In the genomic region with DNA sequence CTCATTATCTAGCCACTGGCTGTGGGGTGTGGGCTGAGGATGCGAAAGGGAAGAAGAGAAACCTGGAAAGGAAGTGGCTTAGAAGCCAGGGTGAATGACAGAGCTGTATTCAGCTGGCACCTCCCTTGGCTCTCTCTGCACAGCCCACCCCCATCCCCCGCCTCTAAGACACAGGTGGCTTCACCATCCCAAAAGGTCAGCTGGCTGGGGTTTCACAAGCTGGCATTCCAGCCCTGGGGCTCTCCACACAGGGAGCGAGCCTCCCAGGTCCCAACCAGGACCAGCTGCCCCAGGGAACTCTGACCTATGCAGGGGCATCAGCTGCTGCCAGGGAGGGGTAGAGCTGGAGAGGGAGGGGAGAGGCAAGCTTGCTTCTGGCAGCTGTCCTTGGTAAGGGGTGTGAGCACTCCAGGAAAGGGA, we compare ENCODE assay signal across 8 mouse cellular contexts.
A peak's percentile ranks its signal among the peaks of the same experiment; 100 is the strongest.
DNase-seq lines count a peak whose midpoint lies in the region; ATAC-seq and TF ChIP-seq lines count a peak whose summit lies in the region.

No protein-coding gene starts in this region.

- H3K4me1 ChIP-seq in liver, postnatal 0 days (ENCODE audit: insufficient read depth) = peaks cover 30% of the 10 kb centered on the region
- peaks cover 39% of the 10 kb centered on the region for H3K4me1 ChIP-seq in liver, embryonic 12.5 days
- peaks cover 42% of the 10 kb centered on the region for H3K4me1 ChIP-seq in embryonic facial prominence, embryonic 15.5 days
- peaks cover 46% of the 10 kb centered on the region for H3K4me1 ChIP-seq in limb, embryonic 10.5 days

- no peak overlapping the region for H3K4me3 ChIP-seq in liver, postnatal 0 days (ENCODE audit: low read depth, low read length)
- H3K4me3 ChIP-seq in liver, embryonic 12.5 days = no peak overlapping the region
- no peak overlapping the region for H3K4me3 ChIP-seq in embryonic facial prominence, embryonic 15.5 days (replicated peaks)
- H3K4me3 ChIP-seq in limb, embryonic 10.5 days = no peak overlapping the region

- DNase-seq in liver, postnatal 0 days = no peak
- DNase-seq in limb, embryonic 10.5 days (ENCODE audit: low spot score) = no peak
- DNase-seq in retina, postnatal 1 day = peak; percentile 69
- no peak for DNase-seq in right cerebral cortex, postnatal 4 days
- DNase-seq in cerebellum, adult 9-11 months = no peak
- DNase-seq in adrenal gland, adult 2 months = no peak

- no peaks in the 10 kb centered on the region for H3K36me3 ChIP-seq in liver, postnatal 0 days (replicated peaks; ENCODE audit: insufficient read depth, low read length)
- no peaks in the 10 kb centered on the region for H3K36me3 ChIP-seq in liver, embryonic 12.5 days
- H3K36me3 ChIP-seq in embryonic facial prominence, embryonic 15.5 days = no peaks in the 10 kb centered on the region
- H3K36me3 ChIP-seq in limb, embryonic 10.5 days = no peaks in the 10 kb centered on the region

- WGBS in liver, postnatal 0 days (ENCODE audit: insufficient replicate concordance) = 34% methylated on average over 3 of the region's 3 CpGs
- 43% methylated on average over 3 of the region's 3 CpGs for WGBS in liver, embryonic 12.5 days (ENCODE audit: insufficient replicate concordance)
- WGBS in embryonic facial prominence, embryonic 15.5 days = 48% methylated on average over 3 of the region's 3 CpGs
- 65% methylated on average over 3 of the region's 3 CpGs for WGBS in limb, embryonic 10.5 days

- H3K9ac ChIP-seq in liver, postnatal 0 days (replicated peaks) = no peak overlapping the region
- H3K9ac ChIP-seq in liver, embryonic 12.5 days = no peak overlapping the region
- H3K9ac ChIP-seq in embryonic facial prominence, embryonic 15.5 days = no peak overlapping the region

- no peaks in the 10 kb centered on the region for H3K27me3 ChIP-seq in liver, postnatal 0 days (ENCODE audit: insufficient read depth, low read length)
- H3K27me3 ChIP-seq in liver, embryonic 12.5 days (replicated peaks) = no peaks in the 10 kb centered on the region
- H3K27me3 ChIP-seq in embryonic facial prominence, embryonic 15.5 days = no peaks in the 10 kb centered on the region
- no peaks in the 10 kb centered on the region for H3K27me3 ChIP-seq in limb, embryonic 10.5 days (ENCODE audit: low read depth, poor library complexity, severe bottlenecking)

- H3K9me3 ChIP-seq in liver, postnatal 0 days (ENCODE audit: low read length) = no peaks in the 10 kb centered on the region
- no peaks in the 10 kb centered on the region for H3K9me3 ChIP-seq in liver, embryonic 12.5 days (replicated peaks)
- H3K9me3 ChIP-seq in embryonic facial prominence, embryonic 15.5 days (replicated peaks) = no peaks in the 10 kb centered on the region
- H3K9me3 ChIP-seq in limb, embryonic 10.5 days (replicated peaks) = no peaks in the 10 kb centered on the region

- no peak for TF ChIP-seq EP300 in liver, postnatal 0 days (IDR thresholded peaks at IDR 0.05; ENCODE audit: low read depth)

- H3K27ac ChIP-seq in liver, postnatal 0 days (ENCODE audit: low read depth) = peak overlapping the region; percentile 55; the same call in 1 of the 2 replicates
- no peak overlapping the region for H3K27ac ChIP-seq in liver, embryonic 12.5 days
- H3K27ac ChIP-seq in embryonic facial prominence, embryonic 15.5 days (replicated peaks) = peak overlapping the region; percentile 85
- H3K27ac ChIP-seq in limb, embryonic 10.5 days = peak overlapping the region; percentile 46; the same call in 1 of the 2 replicates

- H3K4me2 ChIP-seq in liver, postnatal 0 days (ENCODE audit: low read depth, low read length) = no peak overlapping the region
- H3K4me2 ChIP-seq in liver, embryonic 12.5 days = no peak overlapping the region
- no peak overlapping the region for H3K4me2 ChIP-seq in embryonic facial prominence, embryonic 15.5 days (replicated peaks)

- ATAC-seq in liver, postnatal 0 days = peak; percentile 22; the same call in 1 of the 2 replicates
- ATAC-seq in liver, embryonic 12.5 days = no peak
- peak; percentile 75 for ATAC-seq in embryonic facial prominence, embryonic 15.5 days (ENCODE audit: insufficient number of reproducible peaks, low FRiP score, low TSS enrichment, low read depth)

- no peak for TF ChIP-seq CTCF in liver, postnatal 0 days (IDR thresholded peaks at IDR 0.05; ENCODE audit: low read depth)
